Mouse (Mus musculus) mesoderm, embryonic 11.5 days (tissue): ENCODE results near the gene Dcxr.

Source experiments
- DNase-seq: peaks from one replicate; pipeline ENCODE4 v3.0.0-alpha.2; 2012; ENCODE audit warnings: low read depth, low spot score

The Dcxr gene

GRCm38 (mm10) chr11:120730331-120730870 is 3.3 kb upstream of the Dcxr start:
- DNase-seq, result no peak

GRCm38 (mm10) chr11:120729432-120730050 is 2.5 kb upstream of the Dcxr start:
- peak; percentile 77 for DNase-seq

GRCm38 (mm10) chr11:120728530-120729240 is 1.6 kb upstream of the Dcxr start:
- DNase-seq, result no peak

GRCm38 (mm10) chr11:120727564-120727963 is 483 bp upstream of the Dcxr start:
- no peak for DNase-seq

- no peak for DNase-seq
Measured at GRCm38 (mm10) chr11:120726243-120727168, 575 bp downstream of the Dcxr start.

- no peak for DNase-seq
Measured at GRCm38 (mm10) chr11:120723509-120723908, 3.6 kb downstream of the Dcxr start.

- no peak for DNase-seq
Measured at GRCm38 (mm10) chr11:120722761-120723382, 4.2 kb downstream of the Dcxr start.

GRCm38 (mm10) chr11:120722067-120722630 is 4.9 kb downstream of the Dcxr start:
- DNase-seq, result no peak

GRCm38 (mm10) chr11:120721124-120722066 is 5.7 kb downstream of the Dcxr start, which contains the start of gene Rac3:
Rac3 (plus strand) TSS chr11:120721470.
- DNase-seq, result peak; percentile 80

- peak; percentile 94 for DNase-seq
Measured at GRCm38 (mm10) chr11:120720450-120720849, 6.6 kb downstream of the Dcxr start.

GRCm38 (mm10) chr11:120719841-120720376 is 7.2 kb downstream of the Dcxr start:
- DNase-seq, result no peak

GRCm38 (mm10) chr11:120719242-120719641 is 7.8 kb downstream of the Dcxr start:
- no peak for DNase-seq

GRCm38 (mm10) chr11:120715131-120715530 is 11.9 kb downstream of the Dcxr start:
- no peak for DNase-seq

- DNase-seq, result no peak
Measured at GRCm38 (mm10) chr11:120714546-120714945, 12.5 kb downstream of the Dcxr start.

GRCm38 (mm10) chr11:120713580-120714518 is 13.2 kb downstream of the Dcxr start, which contains the start of the genes Cenpx and Lrrc45:
Cenpx (minus strand) TSS chr11:120713738.
Lrrc45 (plus strand) TSS chr11:120713925.
- DNase-seq, result peak; percentile 99

GRCm38 (mm10) chr11:120712771-120713568 is 14.1 kb downstream of the Dcxr start:
- DNase-seq, result no peak

GRCm38 (mm10) chr11:120711980-120712604 is 15.0 kb downstream of the Dcxr start:
- no peak for DNase-seq
